Mouse (Mus musculus) adrenal gland, postnatal 36 days (tissue): Measurements from ENCODE around the gene Pm20d2. TPM values are rescaled to one million over a fixed set of nuclear protein-coding genes. Genes with fewer than 3 reads are reported as not detected.

Experiments
- DNase-seq, 2 experiments: peaks; one replicate each; pipeline ENCODE4 v3.0.0; 2021; ENCODE audit warnings: mixed read lengths in 1 of 2
- long read RNA-seq, 2 experiments: library from polyadenylated mRNA; stranded (forward); transcript quantifications; one replicate each; pipeline ENCODE4 v2.0.0; 2021; ENCODE audit warnings: borderline sequencing depth in 2 of 2
- total RNA-seq, 2 experiments: library from RNA; stranded (reverse); gene quantifications; 2 replicates each; pipeline ENCODE4 v1.2.3; 2021

Pm20d2 gene
- 10 to 100 TPM; 17.9 to 63.5 TPM for total RNA-seq
- long read RNA-seq, experiment 1, partial matches to known transcripts = 9 of 17 reads
- long read RNA-seq, experiment 1, other reads (novel, unspliced or antisense) = 6 of 17 reads
- long read RNA-seq, experiment 2 = 0 reads

GRCm38 (mm10) chr4:33189735-33190036 is at the start of gene Pm20d2:
Gene Pm20d2 (minus strand): TSS chr4:33189737.
- no peak for DNase-seq

- DNase-seq = no peak
Observed at GRCm38 (mm10) chr4:33230881-33231280, 41.3 kb upstream of the Pm20d2 start.

GRCm38 (mm10) chr4:33229639-33230038 is 40.1 kb upstream of the Pm20d2 start:
- no peak for DNase-seq

- DNase-seq = no peak
Observed at GRCm38 (mm10) chr4:33227164-33227563, 37.6 kb upstream of the Pm20d2 start.

- no peak for DNase-seq
Observed at GRCm38 (mm10) chr4:33224003-33224675, 34.6 kb upstream of the Pm20d2 start.

- DNase-seq = no peak
Observed at GRCm38 (mm10) chr4:33221847-33222246, 32.3 kb upstream of the Pm20d2 start.

- peak; percentile 30 to 35 for DNase-seq
Observed at GRCm38 (mm10) chr4:33208881-33209841, 19.6 kb upstream of the Pm20d2 start, which contains the start of gene Srsf12. Gene Srsf12 (plus strand): TSS chr4:33208991.

GRCm38 (mm10) chr4:33207551-33207950 is 18.0 kb upstream of the Pm20d2 start:
- no peak for DNase-seq

GRCm38 (mm10) chr4:33204682-33205081 is 15.1 kb upstream of the Pm20d2 start:
- DNase-seq = peak; percentile 61 to 76

- DNase-seq = no peak
Observed at GRCm38 (mm10) chr4:33198117-33198516, 8.6 kb upstream of the Pm20d2 start.

- peak; percentile 96 to 97 for DNase-seq
Observed at GRCm38 (mm10) chr4:33188781-33189734, 479 bp downstream of the Pm20d2 start.

- peak; percentile 77 to 82 for DNase-seq
Observed at GRCm38 (mm10) chr4:33188164-33188563, 1.4 kb downstream of the Pm20d2 start.

- no peak for DNase-seq
Observed at GRCm38 (mm10) chr4:33183477-33183876, 6.1 kb downstream of the Pm20d2 start.

- no peak for DNase-seq
Observed at GRCm38 (mm10) chr4:33152087-33153038, 37.2 kb downstream of the Pm20d2 start.

GRCm38 (mm10) chr4:33149150-33149549 is 40.4 kb downstream of the Pm20d2 start:
- no peak for DNase-seq

GRCm38 (mm10) chr4:33147825-33148224 is 41.7 kb downstream of the Pm20d2 start:
- peak; percentile 40 to 47 for DNase-seq

- DNase-seq = no peak
Observed at GRCm38 (mm10) chr4:33146679-33147291, 42.8 kb downstream of the Pm20d2 start.

GRCm38 (mm10) chr4:33132221-33132620 is 57.3 kb downstream of the Pm20d2 start, which contains the start of gene Gabrr1:
Gene Gabrr1 (plus strand): TSS chr4:33132521.
- DNase-seq = no peak

GRCm38 (mm10) chr4:33125409-33126084 is 64.0 kb downstream of the Pm20d2 start:
- DNase-seq = no peak
